In genomic region chr9:46320461-46320860, GRCm38 (mm10) we compare ENCODE assay signal across 31 mouse cellular contexts. TPM values are rescaled to one million over a fixed set of nuclear protein-coding genes. Genes with fewer than 3 reads are reported as not detected.
"Had no signal": no experiment of that assay in that cellular context is flagged by ENCODE, and none has a peak within 500 bp of the region (broad histone marks: within the 10 kb centered on the region; RNA-seq: fewer than 3 reads in every experiment).

No protein-coding gene starts in this region.

- H3K4me3 ChIP-seq: heart, embryonic 13.5 days; heart, embryonic 15.5 days; hindbrain, embryonic 13.5 days; hindbrain, embryonic 15.5 days; kidney, embryonic 15.5 days; limb, embryonic 13.5 days; limb, embryonic 15.5 days; liver, embryonic 12.5 days had no signal

- H3K4me1 ChIP-seq: heart, embryonic 13.5 days; heart, embryonic 15.5 days; liver, embryonic 12.5 days had no signal

- H3K4me2 ChIP-seq: heart, embryonic 13.5 days; heart, embryonic 15.5 days; hindbrain, embryonic 13.5 days; hindbrain, embryonic 15.5 days; kidney, embryonic 15.5 days; limb, embryonic 13.5 days; limb, embryonic 15.5 days; liver, embryonic 12.5 days had no signal

- H3K36me3 ChIP-seq: heart, embryonic 13.5 days; heart, embryonic 15.5 days; hindbrain, embryonic 13.5 days; hindbrain, embryonic 15.5 days; kidney, embryonic 15.5 days; limb, embryonic 13.5 days; limb, embryonic 15.5 days; liver, embryonic 12.5 days had no signal

- H3K27me3 ChIP-seq: hindbrain, embryonic 13.5 days; hindbrain, embryonic 15.5 days; kidney, embryonic 15.5 days; limb, embryonic 13.5 days; limb, embryonic 15.5 days had no signal

- H3K9me3 ChIP-seq: heart, embryonic 15.5 days; hindbrain, embryonic 15.5 days; limb, embryonic 15.5 days; liver, embryonic 12.5 days had no signal

- H3K9ac ChIP-seq: heart, embryonic 13.5 days; heart, embryonic 15.5 days; hindbrain, embryonic 13.5 days; hindbrain, embryonic 15.5 days; kidney, embryonic 15.5 days; limb, embryonic 13.5 days; limb, embryonic 15.5 days; liver, embryonic 12.5 days; liver, embryonic 14.5 days had no signal

- H3K27ac ChIP-seq: heart, embryonic 13.5 days; heart, embryonic 15.5 days; hindbrain, embryonic 13.5 days; hindbrain, embryonic 15.5 days; hindbrain, postnatal 0 days; kidney, embryonic 15.5 days; kidney, postnatal 0 days; limb, embryonic 13.5 days; limb, embryonic 15.5 days; liver, embryonic 12.5 days; liver, embryonic 14.5 days had no signal

- DNase-seq: gastrocnemius, postnatal 14 days; gastrocnemius, postnatal 36 days; heart, adult 18-20 months; heart, postnatal 14 days; heart, postnatal 36 days; kidney, adult 11 months; kidney, adult 2 months; kidney, adult 9 months; kidney, postnatal 14 days; kidney, postnatal 36 days; layer of hippocampus, adult 9-11 months; layer of hippocampus, postnatal 36 days; left cerebral cortex, postnatal 4 days had no signal

- ATAC-seq: hindbrain, postnatal 0 days; intestine, embryonic 16.5 days; liver, embryonic 12.5 days had no signal

RNA-seq across cellular contexts. Expression of gene 4931429L15Rik, which starts 0.7 kb away (rescaled TPM):
- polyA plus RNA-seq: gonadal fat pad, adult 2 months; heart, embryonic 13.5 days; heart, embryonic 15.5 days; heart, postnatal 0 days; hindbrain, embryonic 13.5 days; hindbrain, postnatal 0 days; intestine, embryonic 14.5 days; kidney, adult 2 months; kidney, embryonic 15.5 days; kidney, postnatal 0 days; large intestine, adult 2 months; limb, embryonic 13.5 days; limb, embryonic 15.5 days; liver, adult 2 months; liver, embryonic 12.5 days; liver, embryonic 14.5 days had no signal

RNA-seq across cellular contexts. Expression of gene Apoa5, which starts 52.0 kb away (rescaled TPM):
- polyA plus RNA-seq: heart, embryonic 13.5 days; heart, embryonic 15.5 days; heart, postnatal 0 days; hindbrain, embryonic 11.5 days; hindbrain, embryonic 13.5 days; hindbrain, embryonic 15.5 days; hindbrain, postnatal 0 days; intestine, embryonic 14.5 days; kidney, adult 2 months; kidney, embryonic 15.5 days; limb, embryonic 13.5 days; limb, embryonic 15.5 days had no signal
